Mouse (Mus musculus) kidney, adult 18-20 months (tissue): Measurements from ENCODE around the gene Smad5.
A peak's percentile ranks its signal among the peaks of the same experiment; 100 is the strongest.

Experiments used
- DNase-seq: peaks from one replicate; pipeline ENCODE4 v3.0.0; 2021

Gene Smad5

DNA sequence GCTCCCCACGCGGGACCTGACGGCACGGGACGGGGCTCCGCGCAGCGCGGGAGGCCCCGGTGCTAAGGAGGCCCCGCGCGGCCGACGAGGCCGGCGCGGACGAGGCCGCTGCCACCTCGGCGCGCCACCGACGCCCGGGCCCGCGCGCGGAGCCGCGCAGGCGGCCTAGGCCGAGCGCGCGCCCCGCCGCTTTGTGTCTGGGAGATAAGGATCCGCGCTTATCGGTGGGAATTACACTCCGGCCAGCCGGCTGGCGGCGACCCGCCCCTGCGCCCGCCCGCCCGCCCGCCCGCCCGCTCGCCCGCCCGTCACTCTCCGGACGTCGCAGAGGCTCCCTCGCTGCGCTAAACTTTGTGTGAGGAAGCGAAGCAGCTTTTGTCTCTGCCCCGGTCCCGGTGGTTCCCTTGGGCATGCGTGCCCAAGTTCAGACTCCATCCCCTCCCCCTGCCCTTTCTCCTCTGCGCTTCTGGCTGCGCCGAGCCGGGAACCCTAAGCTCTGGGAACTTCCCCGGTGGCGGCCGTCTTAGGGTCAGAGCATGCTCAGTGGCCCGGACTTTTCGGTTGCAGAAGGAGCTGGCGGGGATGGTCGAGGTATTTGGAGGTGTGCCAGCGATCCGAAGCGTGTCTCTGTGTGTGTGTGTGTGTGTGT, 536 bp downstream of the Smad5 start:
- peak; percentile 82 for DNase-seq

DNA sequence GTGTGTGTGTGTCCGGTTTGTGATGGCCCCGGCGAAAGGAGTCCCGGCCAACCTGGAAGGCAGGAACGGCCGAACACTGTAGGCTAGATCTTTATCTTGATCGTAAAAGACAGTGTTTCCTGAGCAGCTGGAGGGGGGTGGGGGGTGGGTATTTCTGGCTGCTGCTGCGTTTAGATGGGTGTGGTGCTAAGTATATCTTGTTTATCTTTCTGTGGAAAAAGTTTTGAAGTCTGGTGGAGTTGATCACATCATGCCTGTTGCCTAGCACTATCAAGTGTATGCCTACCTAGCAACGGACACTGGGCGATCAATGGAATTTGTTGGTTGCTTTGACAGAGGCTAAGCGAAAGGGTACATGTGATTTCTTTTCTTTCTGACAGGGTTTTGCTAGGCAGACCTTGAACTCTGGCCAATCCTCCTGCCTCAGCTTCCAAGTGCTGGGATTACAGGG, 1.1 kb downstream of the Smad5 start:
- DNase-seq = peak; percentile 37

DNA sequence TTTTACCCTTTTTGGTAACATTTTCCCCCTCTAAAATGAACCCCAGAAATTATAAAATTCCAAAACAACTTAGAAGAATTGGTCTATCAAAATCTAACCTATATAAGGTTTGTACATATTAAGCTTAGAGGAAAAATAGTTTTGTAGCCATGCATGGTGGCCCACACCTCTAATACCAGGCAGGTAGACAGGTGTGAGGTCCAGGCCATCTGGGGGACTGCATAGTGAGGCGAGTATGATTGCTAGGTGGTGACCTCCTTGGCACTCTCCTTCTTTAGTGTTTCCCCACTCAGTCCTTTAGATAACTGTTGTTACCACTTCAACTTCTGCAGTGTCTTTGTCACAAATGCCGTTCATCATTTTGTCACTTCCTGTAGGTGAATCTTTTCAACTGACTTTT, 1.8 kb downstream of the Smad5 start:
- no peak for DNase-seq

DNA sequence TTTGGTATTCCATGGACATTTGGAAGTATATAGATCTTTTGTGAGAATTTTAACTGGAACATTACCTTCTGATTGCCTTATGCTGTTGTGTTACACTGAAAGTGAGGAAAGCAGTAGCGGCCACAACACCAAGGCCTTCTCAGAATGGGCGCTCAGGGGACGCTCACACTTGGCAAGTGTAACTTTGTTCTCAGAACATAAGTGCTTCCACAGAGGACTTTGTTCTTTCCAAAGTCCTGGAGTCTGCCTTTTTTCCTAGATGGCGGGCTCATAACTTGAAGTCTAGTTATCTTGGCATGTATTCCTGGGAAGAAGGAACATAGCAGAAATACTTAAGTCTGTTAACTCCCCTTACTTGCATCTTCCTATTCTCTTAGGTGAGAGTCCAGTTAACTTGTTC, 4.3 kb downstream of the Smad5 start:
- DNase-seq = peak; percentile 44

DNA sequence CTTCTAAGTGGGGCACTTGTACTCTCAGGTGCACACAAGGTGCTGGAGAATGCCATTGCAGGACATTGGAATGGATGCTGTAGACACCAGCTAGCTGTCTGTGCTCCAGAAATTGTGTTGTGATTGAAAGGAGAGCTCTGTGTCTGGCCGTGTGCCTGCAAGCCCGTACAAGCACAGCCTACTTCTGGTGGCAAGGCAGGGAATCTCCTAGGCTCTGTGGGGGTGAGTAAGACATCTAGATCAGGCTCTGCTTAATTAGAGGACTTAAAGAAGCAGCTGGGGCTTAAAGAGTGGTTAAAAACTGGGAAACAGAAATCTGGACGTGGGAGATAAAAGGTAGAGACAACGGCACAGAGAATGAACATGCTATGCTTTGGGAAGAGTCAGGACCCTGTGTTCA, 4.8 kb downstream of the Smad5 start:
- no peak for DNase-seq

DNA sequence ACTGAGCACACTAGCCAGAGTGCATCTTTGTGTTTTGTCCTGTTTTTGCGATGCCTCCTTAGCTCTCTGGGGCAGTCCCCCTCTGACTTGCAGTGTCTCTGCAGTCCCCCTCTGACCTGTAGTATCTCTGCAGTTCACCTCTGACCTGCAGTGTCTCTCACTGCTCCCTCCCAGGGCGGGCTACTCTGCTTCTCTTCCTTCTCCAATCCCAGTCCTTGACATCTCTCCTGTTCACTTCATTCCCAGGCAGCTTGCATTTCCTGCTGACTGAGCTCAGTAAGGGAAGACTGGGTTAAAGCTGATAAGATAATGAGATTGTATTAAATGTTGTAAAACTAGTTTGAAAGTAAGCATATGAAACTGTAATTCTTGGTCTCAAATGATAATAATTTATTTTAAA, 7.8 kb downstream of the Smad5 start:
- no peak for DNase-seq

DNA sequence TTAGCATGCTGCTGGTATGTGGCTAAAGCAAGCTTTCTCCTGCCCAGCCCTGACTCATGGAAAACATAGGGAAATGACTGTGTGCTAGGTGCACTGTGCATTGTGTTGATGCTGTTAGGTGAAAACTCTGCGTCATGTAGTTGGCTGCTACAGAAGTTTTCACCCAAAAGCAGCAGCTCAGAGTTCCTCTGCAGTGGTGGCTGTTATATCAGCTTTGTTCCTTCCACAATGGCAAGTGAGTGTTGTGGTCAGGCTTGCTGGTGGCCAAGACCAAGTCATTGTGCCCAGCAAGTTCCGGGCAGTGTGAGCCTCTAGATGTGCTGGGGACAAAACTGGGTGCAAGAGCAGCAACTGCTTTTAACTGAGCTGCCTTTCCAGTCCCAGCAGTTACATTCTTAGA, 9.4 kb downstream of the Smad5 start:
- no peak for DNase-seq

DNA sequence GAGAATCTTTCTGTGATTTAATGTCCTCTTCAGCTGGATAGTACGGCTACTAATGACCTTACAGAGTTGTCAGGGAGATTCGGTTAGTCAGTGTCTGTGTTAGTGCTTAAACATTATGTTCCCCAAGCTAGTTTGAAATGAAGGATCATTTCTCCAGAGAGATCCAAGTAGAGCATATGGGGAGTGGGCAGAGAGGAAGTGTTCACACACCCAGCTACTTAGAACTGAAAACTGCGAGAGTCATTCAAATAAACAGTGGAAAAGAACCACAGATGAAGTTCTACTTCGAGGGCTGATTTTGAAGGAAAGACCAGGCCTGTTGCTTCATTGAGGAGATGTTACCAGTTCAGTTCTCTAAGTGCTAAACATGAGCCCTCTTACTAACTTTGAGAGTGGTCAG, 23.7 kb downstream of the Smad5 start:
- DNase-seq = no peak

DNA sequence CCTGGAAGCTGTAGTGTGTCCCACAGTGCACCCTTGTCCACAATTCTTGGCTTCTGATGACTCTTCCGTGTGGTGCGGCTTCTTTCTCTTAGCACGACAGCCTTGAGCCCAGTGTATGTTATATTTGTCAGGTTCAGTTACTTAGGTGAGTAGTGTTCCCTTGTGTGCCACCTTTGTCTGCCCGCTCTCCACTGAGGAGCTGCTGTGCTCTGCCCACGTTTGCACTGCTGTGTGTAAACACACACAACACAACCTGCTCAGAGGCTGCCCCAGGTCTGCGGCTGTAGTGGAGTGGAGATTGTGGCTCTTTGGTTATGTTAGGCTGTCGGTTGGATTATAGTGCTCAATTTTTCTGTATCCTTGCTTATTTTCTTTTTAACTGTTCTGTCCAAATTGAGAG, 26.2 kb downstream of the Smad5 start:
- no peak for DNase-seq

DNA sequence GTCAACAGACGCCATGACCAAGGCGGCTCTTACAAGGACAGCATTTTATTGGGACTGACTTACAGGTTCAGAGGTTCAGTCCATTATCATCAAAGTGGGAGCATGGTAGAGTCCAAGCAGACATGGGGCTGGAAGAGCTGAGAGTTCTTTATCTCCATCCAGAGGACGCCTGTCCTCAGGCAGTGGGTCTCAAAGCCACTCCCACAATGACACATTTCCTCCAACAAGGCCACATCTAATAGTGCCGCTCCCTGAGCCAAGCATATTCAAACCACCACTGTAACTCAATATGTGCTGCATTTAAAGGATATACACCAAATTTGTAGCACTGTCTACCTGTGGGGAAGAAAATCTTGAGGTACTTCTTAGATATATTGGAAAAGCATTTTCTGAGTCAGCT, 31.8 kb downstream of the Smad5 start:
- DNase-seq = no peak

DNA sequence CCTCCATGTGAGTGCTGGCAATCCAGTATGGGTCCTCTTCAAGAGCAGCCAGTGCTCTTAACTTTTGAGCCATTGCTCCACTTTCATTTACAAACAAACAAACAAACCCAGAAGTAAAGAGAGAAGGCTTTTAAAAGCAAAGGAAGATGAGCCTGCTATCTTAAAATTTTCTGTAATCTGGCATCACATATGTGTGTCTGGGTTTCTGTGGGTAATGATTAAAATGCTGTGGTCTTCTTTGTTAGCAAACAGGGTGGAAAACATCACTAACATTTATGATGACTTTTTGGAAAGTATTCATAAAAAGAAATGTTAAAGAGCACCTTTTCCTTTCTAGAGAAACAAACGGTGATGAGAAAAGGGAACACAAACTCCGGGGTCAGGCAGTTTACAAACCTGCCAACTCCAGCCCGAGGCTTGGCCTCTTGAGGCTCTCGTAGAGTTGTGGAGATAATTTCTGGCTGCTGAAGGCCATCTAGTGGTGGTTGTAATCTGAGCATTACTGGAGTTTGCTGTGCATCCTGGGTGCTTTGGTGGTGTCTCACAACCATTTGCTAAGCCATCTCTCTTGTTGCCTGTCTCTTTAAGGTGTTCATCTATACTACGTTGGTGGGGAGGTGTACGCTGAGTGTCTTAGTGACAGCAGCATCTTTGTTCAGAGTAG, 32.5 kb downstream of the Smad5 start:
- DNase-seq = peak; percentile 31

DNA sequence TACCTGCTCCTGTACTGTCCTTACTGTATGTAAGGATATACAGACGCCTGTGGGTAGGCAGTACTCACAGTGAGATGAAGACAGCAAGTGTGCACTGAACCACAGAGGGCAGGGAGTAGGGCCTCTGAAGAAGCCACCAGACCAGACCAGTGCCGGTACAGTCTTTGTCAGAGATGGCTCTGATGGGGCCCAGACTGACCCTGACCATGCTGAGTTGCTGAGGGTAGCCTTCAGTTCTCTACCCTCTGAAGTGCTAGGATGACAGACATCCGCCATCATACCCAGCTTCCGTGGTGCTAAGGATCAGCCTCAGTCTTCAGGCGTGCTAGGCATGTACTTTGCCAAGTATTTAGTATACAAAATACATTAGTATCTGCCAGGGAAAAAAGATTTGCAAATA, 36.7 kb downstream of the Smad5 start:
- no peak for DNase-seq

DNA sequence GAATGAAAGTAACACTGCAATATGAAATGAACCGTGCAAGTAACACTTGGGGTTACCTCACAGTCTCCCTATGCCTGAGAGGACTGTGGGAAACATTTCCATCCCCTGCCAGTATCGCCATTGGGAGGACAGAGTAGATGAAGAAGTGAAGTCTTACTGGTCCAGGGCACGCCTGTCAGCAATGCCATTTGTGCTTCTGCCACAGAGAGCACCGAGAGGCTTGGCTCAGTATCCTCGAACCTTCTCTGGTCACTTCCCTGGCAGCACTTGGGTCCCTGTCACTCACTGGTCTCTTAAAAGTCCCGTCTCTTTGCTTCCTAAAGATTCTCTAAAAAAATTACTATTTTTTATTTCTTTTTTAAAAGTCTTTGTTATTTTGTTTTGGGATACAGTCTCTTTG, 37.7 kb downstream of the Smad5 start:
- no peak for DNase-seq

DNA sequence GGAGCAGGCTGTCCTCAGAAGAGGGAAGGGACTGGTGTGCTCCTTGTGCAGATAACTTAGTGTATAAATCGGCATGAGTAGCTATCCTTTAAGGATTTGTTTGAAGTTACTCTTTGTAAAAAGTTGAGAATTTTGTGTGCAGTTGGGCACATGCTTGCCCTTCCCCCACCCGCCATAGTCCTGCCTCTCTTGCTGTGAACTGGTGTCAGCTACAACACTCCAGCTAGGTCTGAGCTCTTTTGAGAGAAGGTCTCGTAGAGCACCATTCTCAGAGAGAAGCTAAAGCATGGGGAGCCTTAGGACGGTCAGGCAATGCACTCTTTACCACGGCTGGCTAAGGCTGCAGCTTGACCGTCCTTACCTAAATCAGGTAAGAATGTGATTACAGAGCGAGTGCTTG, 38.9 kb downstream of the Smad5 start:
- no peak for DNase-seq

DNA sequence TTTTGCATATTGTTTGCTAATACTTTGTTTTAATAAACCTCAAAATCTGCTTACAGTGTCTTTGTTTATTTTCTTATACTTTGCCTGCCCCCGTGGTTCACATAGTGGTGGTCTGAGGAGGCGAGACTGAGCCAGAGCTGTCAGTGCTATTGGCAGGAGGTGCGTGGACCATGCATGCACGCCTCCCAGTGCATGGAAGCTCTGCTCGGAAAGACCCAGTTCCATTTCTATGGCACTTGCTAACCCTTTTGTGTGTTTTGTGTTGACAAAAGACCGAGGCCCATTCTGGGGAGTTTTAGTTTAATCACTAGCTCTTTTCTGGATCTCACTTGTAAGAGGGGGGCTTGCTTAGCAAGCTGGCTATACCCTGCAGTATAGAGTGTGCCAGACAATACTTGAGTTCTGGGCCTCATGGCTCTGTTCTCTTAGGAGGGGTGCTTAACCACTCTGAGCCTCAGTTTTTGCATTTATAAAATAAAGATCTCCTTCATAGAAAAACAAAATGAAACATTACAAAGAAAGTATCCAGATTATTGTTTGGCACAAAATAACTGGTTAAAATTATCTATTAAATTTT, 39.6 kb downstream of the Smad5 start:
- no peak for DNase-seq

DNA sequence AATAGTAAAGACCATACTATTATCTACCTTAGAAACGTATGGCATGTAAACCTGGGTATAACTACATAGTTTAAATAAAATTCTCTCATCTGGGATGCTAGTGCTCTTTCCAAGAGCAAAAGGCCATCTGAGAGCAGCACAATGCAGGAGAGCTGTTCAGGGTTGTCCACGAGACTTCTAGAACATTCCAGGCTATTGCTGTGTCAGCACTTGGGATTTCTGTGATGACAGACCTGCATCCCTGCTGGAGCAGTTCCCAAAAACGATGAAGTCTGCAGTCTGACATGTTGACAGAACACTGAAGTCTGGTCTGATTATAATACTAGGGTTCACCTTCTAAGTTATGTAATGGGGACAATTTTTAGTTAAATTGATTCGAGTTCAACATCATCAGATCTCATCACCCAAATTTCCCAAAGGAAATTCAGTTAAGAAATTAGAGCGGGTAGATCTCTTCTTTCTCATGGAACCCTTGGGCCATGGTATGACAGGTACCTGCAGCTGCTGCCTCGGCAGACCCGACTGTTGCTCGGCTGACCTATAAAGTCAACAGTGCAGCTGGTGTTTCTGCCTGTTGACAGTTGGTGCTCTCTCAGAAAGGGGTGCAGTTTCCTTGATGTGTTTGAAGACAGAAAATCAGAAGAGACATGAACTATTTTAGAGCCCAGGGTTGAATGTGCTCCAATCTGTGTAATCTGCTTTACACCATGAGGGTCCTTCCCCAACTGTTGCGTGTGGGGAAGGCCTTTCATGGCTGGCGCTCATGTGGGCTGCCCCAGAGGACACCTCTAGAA, 44.1 kb downstream of the Smad5 start:
- DNase-seq = no peak

DNA sequence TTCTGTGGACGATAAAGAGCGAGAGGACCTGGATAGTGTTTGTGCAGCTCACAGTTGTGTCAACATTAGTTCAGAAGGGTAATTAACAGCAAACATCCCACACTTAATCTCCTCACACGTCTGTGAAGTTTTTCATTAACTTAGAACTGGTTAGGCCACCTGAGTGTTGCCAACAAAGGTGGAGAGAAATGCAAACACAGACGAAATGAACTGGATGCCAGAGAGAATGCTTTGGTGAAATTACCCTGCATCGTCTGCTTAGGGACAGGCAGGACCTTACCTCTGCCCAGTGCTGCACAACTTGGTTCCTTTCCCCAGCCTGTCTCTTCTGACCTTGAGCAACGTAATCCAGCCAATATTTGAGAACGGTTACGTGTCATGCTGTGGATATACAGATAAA, 44.7 kb downstream of the Smad5 start:
- peak; percentile 44 for DNase-seq

DNA sequence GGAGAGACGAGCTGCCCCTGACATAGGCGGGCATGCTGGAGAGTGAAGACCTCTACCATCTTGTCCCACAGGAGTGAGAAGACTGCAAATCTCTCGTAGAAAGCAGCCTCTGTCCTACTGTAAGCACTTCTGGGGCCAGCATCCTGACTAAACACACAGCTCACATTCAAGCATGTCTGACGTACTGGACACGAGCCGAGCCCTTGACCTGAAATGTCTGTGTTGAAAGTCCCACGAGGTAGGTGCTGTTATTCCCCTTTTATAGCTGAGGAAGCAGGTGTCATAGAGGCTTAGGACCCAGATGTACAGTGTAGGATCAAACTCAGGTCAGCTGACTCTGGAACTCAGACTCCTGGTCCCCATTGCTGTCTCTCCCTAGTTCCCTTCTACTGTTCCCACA, 46.6 kb downstream of the Smad5 start:
- DNase-seq = no peak

DNA sequence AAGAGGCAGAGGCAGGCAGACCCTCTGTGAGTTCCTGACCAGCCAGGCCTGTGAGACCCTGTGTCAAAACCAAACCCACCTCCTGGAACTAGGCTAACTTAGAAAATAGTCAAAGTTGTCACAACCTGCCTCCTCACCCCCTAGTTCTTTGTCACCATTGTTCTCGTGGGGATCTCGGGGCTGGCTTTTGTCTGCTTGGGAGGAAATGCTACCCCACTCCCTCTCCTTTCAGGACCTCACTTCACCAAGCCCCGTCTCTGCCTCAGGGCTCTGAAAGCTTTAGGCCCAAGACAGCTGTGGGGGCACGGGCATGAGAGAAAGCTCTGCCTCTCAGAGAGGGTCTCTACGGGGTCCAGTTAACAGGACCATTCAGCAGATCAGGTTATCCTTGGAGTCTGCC, 49.0 kb downstream of the Smad5 start:
- no peak for DNase-seq

DNA sequence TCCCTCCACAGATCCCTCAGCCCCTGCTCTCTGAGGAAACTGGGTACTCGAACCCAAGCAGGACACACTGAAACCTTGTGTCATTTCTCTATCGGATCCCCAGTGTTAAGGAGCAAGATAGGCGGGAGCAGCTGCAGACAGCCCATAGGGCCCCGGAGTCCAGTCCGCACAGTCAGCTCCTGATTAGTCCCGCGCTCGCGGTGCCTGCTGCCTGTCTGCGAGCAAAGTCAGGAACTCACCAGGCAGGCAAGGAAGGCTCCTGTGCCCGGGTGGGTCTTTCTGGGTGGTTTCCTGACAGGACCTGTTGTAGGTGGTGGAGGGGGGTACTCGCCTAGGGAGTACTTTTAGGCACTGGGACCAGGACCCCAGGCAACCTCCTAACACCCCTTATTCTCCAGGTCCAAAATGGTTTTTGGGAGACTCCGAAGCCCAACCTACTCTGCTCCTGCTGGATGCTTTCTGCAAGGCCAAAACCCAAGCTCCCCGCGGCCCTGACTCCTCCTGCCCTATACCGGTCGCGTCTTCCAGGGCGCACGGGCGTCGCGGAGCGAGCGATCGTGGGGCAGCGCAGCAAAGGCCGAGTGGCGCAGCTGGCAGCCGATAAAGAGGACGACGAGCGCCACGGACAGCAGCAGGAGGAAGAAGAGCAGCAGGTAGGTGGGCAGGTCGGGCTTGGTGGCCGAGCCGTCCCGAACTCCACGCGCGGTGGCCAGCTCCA, 49.8 kb downstream of the Smad5 start:
- DNase-seq = no peak

DNA sequence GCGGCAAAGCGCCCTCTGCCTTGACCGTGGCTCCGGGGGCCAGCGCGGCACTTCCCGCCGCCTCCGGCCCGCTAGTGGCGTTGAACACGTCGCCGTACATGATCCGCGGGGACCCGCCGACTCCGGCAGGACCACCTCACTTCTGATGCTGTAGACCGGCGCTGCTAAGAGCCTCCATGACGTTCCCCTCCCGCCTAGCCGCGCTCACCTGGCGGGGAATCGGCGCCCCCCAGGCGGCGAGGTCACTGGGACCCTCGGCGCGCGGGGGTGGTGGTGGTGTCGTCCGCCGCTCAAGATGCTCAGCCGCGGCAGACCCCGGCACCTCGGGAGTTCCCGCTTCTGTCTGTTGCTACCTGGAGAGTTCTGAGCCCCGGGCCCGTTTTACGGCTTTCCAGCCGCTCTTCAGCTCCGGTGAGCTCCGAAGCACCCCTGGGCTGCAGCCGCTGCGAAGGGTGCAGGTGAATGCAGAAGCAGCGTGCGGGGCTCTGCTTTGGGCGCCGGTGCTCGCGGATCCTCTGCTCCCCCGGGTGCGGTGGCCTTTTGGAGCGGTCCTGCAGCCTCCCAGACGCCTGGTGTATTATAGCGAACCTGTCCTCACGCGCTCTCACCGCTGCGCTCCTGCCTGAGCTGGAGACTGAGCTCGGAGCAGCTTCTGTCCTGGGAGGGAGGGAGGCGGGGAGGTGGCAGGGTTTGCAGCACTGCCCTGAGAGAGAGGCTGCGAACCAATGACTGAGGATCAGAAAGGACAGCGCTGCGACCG, 50.6 kb downstream of the Smad5 start, which contains the start of gene Gm45623:
Gene Gm45623 (minus strand): TSS at position 636 of the 760 bp plus-strand sequence.
- no peak for DNase-seq

DNA sequence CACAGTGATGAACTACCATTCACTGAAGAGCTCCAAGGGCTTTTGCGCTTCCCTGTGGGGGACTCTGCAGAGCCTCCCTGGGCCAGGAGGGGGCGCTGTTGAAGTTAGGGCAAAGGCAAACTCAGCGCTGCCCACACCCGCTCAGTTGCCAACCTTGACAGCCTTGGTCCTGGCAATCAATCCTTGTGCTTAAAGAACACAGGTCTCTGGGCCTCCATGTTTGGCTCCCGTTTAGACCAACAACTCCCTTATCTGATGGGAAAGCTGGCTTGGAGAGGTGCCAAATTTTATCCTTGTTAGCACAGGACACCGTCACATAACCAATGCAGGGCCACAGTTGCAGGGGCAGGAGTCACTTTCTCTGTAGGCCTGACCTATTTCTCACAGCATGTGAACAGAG, 53.1 kb downstream of the Smad5 start:
- peak; percentile 23 for DNase-seq
